Mouse (Mus musculus): ENCODE data around the gene Dok3. TPM values are rescaled to one million over a fixed set of nuclear protein-coding genes. Genes with fewer than 3 reads are reported as not detected.

Dok3 gene
- polyA plus RNA-seq, 1 experiment from 2014 or later, result 10.9 TPM

- Histone ChIP-seq H3K9me3 (replicated peaks; ENCODE audit: control insufficient read depth, low read length) (no peaks in the 10 kb centered on the region), H3K9ac (ENCODE audit: low read depth, low read length) (no peak overlapping the region), H3K27me3 (ENCODE audit: control insufficient read depth, insufficient read depth, low read depth, low read length) (peaks cover 19% of the 10 kb centered on the region), H3K36me3 (ENCODE audit: control insufficient read depth, insufficient read depth) (no peaks in the 10 kb centered on the region), H3K27ac (ENCODE audit: low read length) (no peak overlapping the region), H3K4me3 (ENCODE audit: low read depth, low read length) (no peak overlapping the region), H3K4me1 (ENCODE audit: control insufficient read depth, low read depth, low read length) (no peaks in the 10 kb centered on the region; the same call in 1 of the 2 replicates), H3K4me2 (ENCODE audit: low read depth, low read length) (no peak overlapping the region)
- WGBS (ENCODE audit: insufficient replicate concordance), result 20% methylated on average over 2 of the region's 2 CpGs
- ATAC-seq (ENCODE audit: low read depth), result no peak
Observed at GRCm38 (mm10) chr13:55494257-55494656, 34.8 kb downstream of the Dok3 start.

- H3K4me1 ChIP-seq (ENCODE audit: control insufficient read depth, low read depth, low read length), result no peaks in the 10 kb centered on the region; the same call in 1 of the 2 replicates
- H3K27ac ChIP-seq (ENCODE audit: low read length), result no peak within 1 kb of the TSS
- peak within 1 kb of the TSS; percentile 74 for H3K4me2 ChIP-seq (ENCODE audit: low read depth, low read length)
- H3K36me3 ChIP-seq (ENCODE audit: control insufficient read depth, insufficient read depth), result no peaks in the 10 kb centered on the region
- H3K27me3 ChIP-seq (ENCODE audit: control insufficient read depth, insufficient read depth, low read depth, low read length), result peaks cover 67% of the 10 kb centered on the region
- H3K4me3 ChIP-seq (ENCODE audit: low read depth, low read length), result peak within 1 kb of the TSS; percentile 58
- peak within 1 kb of the TSS; percentile 48 for H3K9ac ChIP-seq (ENCODE audit: low read depth, low read length)
- ATAC-seq (ENCODE audit: low read depth), result peak; percentile 66
- no peaks in the 10 kb centered on the region for H3K9me3 ChIP-seq (replicated peaks; ENCODE audit: control insufficient read depth, low read length)
- 1% methylated on average over 63 of the region's 83 CpGs for WGBS (ENCODE audit: insufficient replicate concordance)
Observed at GRCm38 (mm10) chr13:55487578-55488498, 41.3 kb downstream of the Dok3 start, which contains the start of gene Dbn1. TSS of gene Dbn1 (minus strand) at chr13:55488111.

GRCm38 (mm10) chr13:55486916-55487577 is 42.0 kb downstream of the Dok3 start:
- WGBS (ENCODE audit: insufficient replicate concordance), result under 1% methylated on average over 28 of the region's 29 CpGs
- Histone ChIP-seq H3K27ac (ENCODE audit: low read length) (no peak overlapping the region), H3K36me3 (ENCODE audit: control insufficient read depth, insufficient read depth) (no peaks in the 10 kb centered on the region), H3K4me3 (ENCODE audit: low read depth, low read length) (peak overlapping the region; percentile 58), H3K9me3 (replicated peaks; ENCODE audit: control insufficient read depth, low read length) (no peaks in the 10 kb centered on the region), H3K4me2 (ENCODE audit: low read depth, low read length) (peak overlapping the region; percentile 74), H3K27me3 (ENCODE audit: control insufficient read depth, insufficient read depth, low read depth, low read length) (peaks cover 62% of the 10 kb centered on the region), H3K9ac (ENCODE audit: low read depth, low read length) (peak overlapping the region; percentile 48), H3K4me1 (ENCODE audit: control insufficient read depth, low read depth, low read length) (no peaks in the 10 kb centered on the region; the same call in 1 of the 2 replicates)
- no peak; the same call in 1 of the 2 replicates for ATAC-seq (ENCODE audit: low read depth)

- H3K4me1 ChIP-seq (ENCODE audit: control insufficient read depth, low read depth, low read length), result no peaks in the 10 kb centered on the region; the same call in 1 of the 2 replicates
- peaks cover 60% of the 10 kb centered on the region for H3K27me3 ChIP-seq (ENCODE audit: control insufficient read depth, insufficient read depth, low read depth, low read length)
- ATAC-seq (ENCODE audit: low read depth), result no peak
- WGBS (ENCODE audit: insufficient replicate concordance), result 46% methylated on average over 14 of the region's 14 CpGs
- H3K36me3 ChIP-seq (ENCODE audit: control insufficient read depth, insufficient read depth), result no peaks in the 10 kb centered on the region
- H3K9me3 ChIP-seq (replicated peaks; ENCODE audit: control insufficient read depth, low read length), result no peaks in the 10 kb centered on the region
- no peak overlapping the region for H3K4me3 ChIP-seq (ENCODE audit: low read depth, low read length)
- H3K4me2 ChIP-seq (ENCODE audit: low read depth, low read length), result no peak overlapping the region
- no peak overlapping the region for H3K9ac ChIP-seq (ENCODE audit: low read depth, low read length)
- no peak overlapping the region for H3K27ac ChIP-seq (ENCODE audit: low read length)
Observed at GRCm38 (mm10) chr13:55486029-55486794, 42.9 kb downstream of the Dok3 start.

GRCm38 (mm10) chr13:55484520-55485088 is 44.5 kb downstream of the Dok3 start:
- no peaks in the 10 kb centered on the region; the same call in 1 of the 2 replicates for H3K4me1 ChIP-seq (ENCODE audit: control insufficient read depth, low read depth, low read length)
- H3K4me3 ChIP-seq (ENCODE audit: low read depth, low read length), result no peak overlapping the region
- H3K9me3 ChIP-seq (replicated peaks; ENCODE audit: control insufficient read depth, low read length), result no peaks in the 10 kb centered on the region
- no peak overlapping the region for H3K4me2 ChIP-seq (ENCODE audit: low read depth, low read length)
- H3K27me3 ChIP-seq (ENCODE audit: control insufficient read depth, insufficient read depth, low read depth, low read length), result peaks cover 56% of the 10 kb centered on the region
- no peaks in the 10 kb centered on the region for H3K36me3 ChIP-seq (ENCODE audit: control insufficient read depth, insufficient read depth)
- ATAC-seq (ENCODE audit: low read depth), result no peak
- WGBS (ENCODE audit: insufficient replicate concordance), result 42% methylated on average over 7 of the region's 7 CpGs
- no peak overlapping the region for H3K9ac ChIP-seq (ENCODE audit: low read depth, low read length)
- no peak overlapping the region for H3K27ac ChIP-seq (ENCODE audit: low read length)

GRCm38 (mm10) chr13:55483593-55483992 is 45.5 kb downstream of the Dok3 start:
- Histone ChIP-seq H3K4me2 (ENCODE audit: low read depth, low read length) (no peak overlapping the region), H3K36me3 (ENCODE audit: control insufficient read depth, insufficient read depth) (no peaks in the 10 kb centered on the region), H3K4me3 (ENCODE audit: low read depth, low read length) (no peak overlapping the region), H3K9ac (ENCODE audit: low read depth, low read length) (no peak overlapping the region), H3K27me3 (ENCODE audit: control insufficient read depth, insufficient read depth, low read depth, low read length) (peaks cover 49% of the 10 kb centered on the region), H3K9me3 (replicated peaks; ENCODE audit: control insufficient read depth, low read length) (no peaks in the 10 kb centered on the region), H3K27ac (ENCODE audit: low read length) (no peak overlapping the region), H3K4me1 (ENCODE audit: control insufficient read depth, low read depth, low read length) (no peaks in the 10 kb centered on the region; the same call in 1 of the 2 replicates)
- WGBS (ENCODE audit: insufficient replicate concordance), result 41% methylated on average over 15 of the region's 15 CpGs
- ATAC-seq (ENCODE audit: low read depth), result no peak

GRCm38 (mm10) chr13:55483071-55483470 is 46.0 kb downstream of the Dok3 start:
- no peaks in the 10 kb centered on the region for H3K9me3 ChIP-seq (replicated peaks; ENCODE audit: control insufficient read depth, low read length)
- H3K27me3 ChIP-seq (ENCODE audit: control insufficient read depth, insufficient read depth, low read depth, low read length), result peaks cover 43% of the 10 kb centered on the region
- no peak overlapping the region for H3K4me2 ChIP-seq (ENCODE audit: low read depth, low read length)
- WGBS (ENCODE audit: insufficient replicate concordance), result 44% methylated on average over 9 of the region's 9 CpGs
- H3K4me1 ChIP-seq (ENCODE audit: control insufficient read depth, low read depth, low read length), result no peaks in the 10 kb centered on the region; the same call in 1 of the 2 replicates
- no peak overlapping the region for H3K4me3 ChIP-seq (ENCODE audit: low read depth, low read length)
- ATAC-seq (ENCODE audit: low read depth), result no peak
- no peaks in the 10 kb centered on the region for H3K36me3 ChIP-seq (ENCODE audit: control insufficient read depth, insufficient read depth)
- no peak overlapping the region for H3K9ac ChIP-seq (ENCODE audit: low read depth, low read length)
- H3K27ac ChIP-seq (ENCODE audit: low read length), result no peak overlapping the region

- Histone ChIP-seq H3K9ac (ENCODE audit: low read depth, low read length) (no peak overlapping the region), H3K4me1 (ENCODE audit: control insufficient read depth, low read depth, low read length) (no peaks in the 10 kb centered on the region; the same call in 1 of the 2 replicates), H3K27ac (ENCODE audit: low read length) (no peak overlapping the region), H3K4me3 (ENCODE audit: low read depth, low read length) (no peak overlapping the region), H3K27me3 (ENCODE audit: control insufficient read depth, insufficient read depth, low read depth, low read length) (peaks cover 38% of the 10 kb centered on the region), H3K9me3 (replicated peaks; ENCODE audit: control insufficient read depth, low read length) (no peaks in the 10 kb centered on the region), H3K4me2 (ENCODE audit: low read depth, low read length) (no peak overlapping the region), H3K36me3 (ENCODE audit: control insufficient read depth, insufficient read depth) (no peaks in the 10 kb centered on the region)
- ATAC-seq (ENCODE audit: low read depth), result no peak
- WGBS (ENCODE audit: insufficient replicate concordance), result 72% methylated on average over 7 of the region's 7 CpGs
Observed at GRCm38 (mm10) chr13:55482542-55482941, 46.6 kb downstream of the Dok3 start.
